Mouse (Mus musculus) T-cell, adult 2 months (primary cell): Measurements from ENCODE around the gene Ran.

ENCODE experiments used
- DNase-seq: peaks from one replicate; pipeline ENCODE4 v3.0.0; 2022; ENCODE audit warnings: low spot score

Ran gene

DNA sequence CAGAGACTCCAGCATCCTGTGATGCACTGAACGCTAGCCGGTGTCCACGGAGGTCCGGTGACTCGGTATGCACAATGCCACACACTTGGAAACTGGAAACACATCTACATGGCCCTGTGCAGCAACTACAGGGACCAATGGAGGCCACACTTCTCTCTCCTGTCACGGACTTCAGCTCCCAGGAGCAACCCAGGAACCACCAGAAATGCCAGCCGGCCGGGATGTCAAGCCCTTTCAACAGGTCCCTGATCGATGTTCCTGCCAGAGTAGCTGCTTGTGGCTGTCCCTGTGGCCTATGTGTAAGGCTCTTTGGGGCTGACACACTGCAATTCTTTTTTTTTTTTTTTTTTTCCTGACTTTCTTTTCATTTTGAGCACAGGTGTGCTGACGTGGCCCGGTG is 44.3 kb downstream of the Ran start:
- DNase-seq: no peak

DNA sequence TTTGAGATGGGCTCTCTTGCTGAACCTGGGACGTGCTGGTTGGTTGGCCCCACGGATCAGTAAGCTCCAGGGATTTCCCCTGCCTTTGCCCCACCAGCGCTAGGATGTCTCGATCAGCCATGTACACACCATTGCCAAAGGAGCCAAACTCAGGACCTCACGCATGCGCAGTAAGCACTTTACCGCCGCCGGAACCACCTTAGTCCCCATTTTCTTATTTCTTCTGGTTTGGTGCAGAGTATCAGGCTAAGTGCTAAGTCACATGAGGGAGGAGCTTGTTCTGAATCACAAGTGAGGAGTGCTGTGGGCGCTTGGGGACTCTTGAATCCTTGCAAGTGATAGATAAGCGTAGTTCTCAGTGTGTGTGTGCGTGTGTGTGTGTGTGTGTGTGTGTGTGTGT is 45.4 kb downstream of the Ran start:
- no peak for DNase-seq

DNA sequence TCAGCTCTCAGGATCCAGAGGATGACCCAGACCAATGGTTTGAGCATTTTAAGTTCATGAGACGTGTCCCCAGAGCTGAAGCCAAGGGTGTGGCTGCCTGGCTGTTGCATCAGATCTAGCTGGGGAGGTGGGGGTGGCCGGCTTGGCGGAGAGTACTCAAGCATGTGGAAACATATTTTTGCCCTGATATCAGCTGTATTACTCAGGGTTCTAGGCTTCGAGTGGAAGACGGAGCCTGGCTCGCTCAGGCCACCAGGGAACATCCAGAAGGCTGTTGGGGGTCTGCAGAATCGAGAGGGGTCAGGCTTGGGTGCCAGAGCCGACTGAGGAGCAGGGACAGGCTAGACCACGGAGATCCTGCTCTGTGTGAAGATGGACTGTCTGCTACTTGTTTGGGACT is 46.1 kb downstream of the Ran start:
- no peak for DNase-seq

DNA sequence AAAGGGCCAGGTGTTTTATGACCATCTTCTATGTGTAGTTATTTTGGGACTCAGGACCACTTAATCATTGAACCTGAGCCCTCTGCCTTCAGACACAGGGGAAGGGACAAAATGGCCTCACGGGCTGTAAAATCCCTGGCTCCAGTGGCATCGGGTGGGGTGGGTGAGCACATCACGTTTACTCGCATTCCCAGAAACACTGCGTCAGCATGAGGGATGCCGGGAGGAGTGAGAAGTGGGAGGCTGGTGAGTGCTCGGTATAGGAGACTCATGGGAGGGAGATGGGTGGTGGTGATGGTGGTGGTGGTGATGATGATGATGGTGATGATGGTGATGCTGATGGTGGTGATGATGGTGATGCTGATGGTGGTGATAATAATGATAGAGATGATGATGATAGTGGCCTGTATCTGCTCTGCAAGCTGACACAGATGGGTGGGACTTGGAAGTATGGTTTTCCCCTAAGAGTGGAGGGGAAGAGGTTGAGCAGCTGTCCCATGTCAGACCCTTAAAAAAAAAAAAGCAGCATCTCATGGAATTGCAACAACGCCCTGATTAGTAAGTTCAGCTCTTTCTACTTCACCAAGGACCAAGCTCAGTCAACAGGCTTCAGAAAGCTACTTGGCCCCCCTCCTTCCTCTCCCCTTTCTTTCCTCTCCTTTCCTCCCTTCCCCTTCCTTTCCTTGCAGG is 46.8 kb downstream of the Ran start:
- DNase-seq: no peak

GRCm38 (mm10) chr5:129067231-129067834 is 47.5 kb downstream of the Ran start:
- no peak for DNase-seq

GRCm38 (mm10) chr5:129071761-129072280 is 52.0 kb downstream of the Ran start:
- DNase-seq: no peak

GRCm38 (mm10) chr5:129073404-129073803 is 53.5 kb downstream of the Ran start:
- no peak for DNase-seq
